Mouse (Mus musculus) ES-E14 (cell line): Measurements from ENCODE around the gene Map4.

ENCODE experiments used
- MAFK ChIP-seq: IDR thresholded peaks from 2 replicates; pipeline ENCODE4 v1.6.1; 2014; ENCODE audit warnings: mild to moderate bottlenecking, low read depth, low read length, inconsistent platforms; ENCODE audit not compliant: insufficient read depth
- ZC3H11A ChIP-seq: IDR thresholded peaks from 2 replicates; pipeline ENCODE4 v1.6.1; 2012; ENCODE audit warnings: low read depth, mild to moderate bottlenecking, inconsistent platforms, low read length, borderline replicate concordance
- ZNF384 ChIP-seq: IDR thresholded peaks from 2 replicates; pipeline ENCODE4 v1.6.1; 2012; ENCODE audit warnings: low read depth, low read length, inconsistent platforms

- TF ChIP-seq ZC3H11A (no peak), MAFK (no peak), ZNF384 (no peak)
Observed at GRCm38 (mm10) chr9:110116353-110116976, 185.2 kb downstream of the Map4 start.
